Mouse (Mus musculus) embryonic facial prominence, embryonic 13.5 days (tissue): ENCODE measurements at regions not wholly inside any gene's neighbourhood (a gene's known extent, or its start where the extent isn't known, plus 50 kb on each side); places are given as distances from the start of the nearest gene placed in this dataset.

Experiments used
- ATAC-seq: fragments of 200-750 bp; cut with Nextera tagmentation; 2 replicates; pipeline ENCODE4 v1.8.0; 2017; ENCODE audit warnings: low read depth; ENCODE audit not compliant: insufficient number of reproducible peaks, insufficient read depth, low FRiP score, low TSS enrichment
- H3K27ac ChIP-seq: fragments of 300-500 bp; sonication (generic); 2 replicates; pipeline ENCODE4 v1.5.1; 2015; ENCODE audit warnings: moderate library complexity, mild to moderate bottlenecking, inconsistent platforms
- H3K27me3 ChIP-seq: fragments of 300-500 bp; sonication (generic); 2 replicates; pipeline ENCODE4 v1.6.1; 2015; ENCODE audit warnings: mild to moderate bottlenecking, inconsistent platforms
- H3K36me3 ChIP-seq: fragments of 300-500 bp; sonication (generic); 2 replicates; pipeline ENCODE4 v1.6.1; 2015; ENCODE audit warnings: mild to moderate bottlenecking, inconsistent platforms
- H3K4me1 ChIP-seq: fragments of 300-500 bp; sonication (generic); 2 replicates; pipeline ENCODE4 v1.6.1; 2015; ENCODE audit warnings: inconsistent platforms
- H3K4me2 ChIP-seq: fragments of 300-500 bp; sonication (generic); 2 replicates; pipeline ENCODE4 v1.6.1; 2015; ENCODE audit warnings: moderate library complexity, mild to moderate bottlenecking, inconsistent platforms
- H3K4me3 ChIP-seq: fragments of 300-500 bp; sonication (generic); 2 replicates; pipeline ENCODE4 v1.5.1; 2015; ENCODE audit warnings: mild to moderate bottlenecking, inconsistent platforms
- H3K9ac ChIP-seq: fragments of 300-500 bp; sonication (generic); 2 replicates; pipeline ENCODE4 v1.6.1; 2015; ENCODE audit warnings: mild to moderate bottlenecking, inconsistent platforms
- H3K9me3 ChIP-seq: fragments of 300-500 bp; sonication (generic); 2 replicates; pipeline ENCODE4 v1.6.1; 2016; ENCODE audit warnings: inconsistent platforms
- WGBS: fragments of 180-500 bp; shearing (Covaris S2); methylation state at CpG from one replicate; pipeline ENCODE4 v1.1.7; 2015; ENCODE audit warnings: mixed read lengths; 5-methylcytosine and 5-hydroxymethylcytosine counted together

- Histone ChIP-seq H3K27ac (no peak overlapping the region), H3K27me3 (no peaks in the 10 kb centered on the region), H3K9ac (no peak overlapping the region), H3K4me3 (no peak overlapping the region), H3K4me1 (no peaks in the 10 kb centered on the region), H3K9me3 (no peaks in the 10 kb centered on the region), H3K36me3 (no peaks in the 10 kb centered on the region), H3K4me2 (no peak overlapping the region)
- 70% methylated on average over 3 of the region's 3 CpGs for WGBS
- ATAC-seq = no peak
Observed at GRCm38 (mm10) chr1:129078274-129078673, 194.8 kb upstream of the Thsd7b start.

GRCm38 (mm10) chr1:129057182-129057581 is 215.9 kb upstream of the Thsd7b start:
- Histone ChIP-seq H3K36me3 (no peaks in the 10 kb centered on the region), H3K4me3 (no peak overlapping the region), H3K4me2 (no peak overlapping the region), H3K9me3 (no peaks in the 10 kb centered on the region), H3K9ac (no peak overlapping the region), H3K27ac (no peak overlapping the region), H3K4me1 (no peaks in the 10 kb centered on the region), H3K27me3 (no peaks in the 10 kb centered on the region)
- WGBS = 83% methylated on average over 6 of the region's 6 CpGs
- no peak for ATAC-seq

- no peaks in the 10 kb centered on the region for H3K36me3 ChIP-seq
- no peaks in the 10 kb centered on the region for H3K27me3 ChIP-seq
- no peaks in the 10 kb centered on the region for H3K4me1 ChIP-seq
- H3K27ac ChIP-seq = no peak overlapping the region
- H3K9me3 ChIP-seq = no peaks in the 10 kb centered on the region
- no peak overlapping the region for H3K9ac ChIP-seq
- H3K4me2 ChIP-seq = no peak overlapping the region
- no peak overlapping the region for H3K4me3 ChIP-seq
- no peak for ATAC-seq
Observed at GRCm38 (mm10) chr1:129055252-129055651, 217.8 kb upstream of the Thsd7b start.

GRCm38 (mm10) chr1:129033707-129034106 is 239.4 kb upstream of the Thsd7b start:
- Histone ChIP-seq H3K4me1 (no peaks in the 10 kb centered on the region), H3K4me3 (no peak overlapping the region), H3K36me3 (no peaks in the 10 kb centered on the region), H3K9ac (no peak overlapping the region), H3K27me3 (no peaks in the 10 kb centered on the region), H3K4me2 (no peak overlapping the region), H3K9me3 (no peaks in the 10 kb centered on the region), H3K27ac (no peak overlapping the region)
- ATAC-seq = no peak
- 70% methylated on average over 5 of the region's 5 CpGs for WGBS

GRCm38 (mm10) chr1:129005899-129006298 is 267.2 kb upstream of the Thsd7b start:
- no peak for ATAC-seq
- Histone ChIP-seq H3K27me3 (no peaks in the 10 kb centered on the region), H3K9me3 (no peaks in the 10 kb centered on the region), H3K9ac (no peak overlapping the region), H3K36me3 (no peaks in the 10 kb centered on the region), H3K4me3 (no peak overlapping the region), H3K4me2 (no peak overlapping the region), H3K27ac (no peak overlapping the region), H3K4me1 (no peaks in the 10 kb centered on the region)
- WGBS = 76% methylated on average over 1 of the region's 1 CpGs

GRCm38 (mm10) chr1:129002286-129002685 is 270.8 kb upstream of the Thsd7b start:
- no peak for ATAC-seq
- no peak overlapping the region for H3K9ac ChIP-seq
- no peak overlapping the region for H3K27ac ChIP-seq
- H3K4me2 ChIP-seq = no peak overlapping the region
- H3K4me3 ChIP-seq = no peak overlapping the region
- H3K4me1 ChIP-seq = no peaks in the 10 kb centered on the region
- H3K27me3 ChIP-seq = no peaks in the 10 kb centered on the region
- no peaks in the 10 kb centered on the region for H3K9me3 ChIP-seq
- WGBS = 76% methylated on average over 2 of the region's 2 CpGs
- no peaks in the 10 kb centered on the region for H3K36me3 ChIP-seq

GRCm38 (mm10) chr1:129001766-129002165 is 271.3 kb upstream of the Thsd7b start:
- no peaks in the 10 kb centered on the region for H3K36me3 ChIP-seq
- H3K27me3 ChIP-seq = no peaks in the 10 kb centered on the region
- no peak overlapping the region for H3K4me2 ChIP-seq
- ATAC-seq = no peak
- H3K9ac ChIP-seq = no peak overlapping the region
- no peaks in the 10 kb centered on the region for H3K4me1 ChIP-seq
- H3K4me3 ChIP-seq = no peak overlapping the region
- H3K27ac ChIP-seq = no peak overlapping the region
- H3K9me3 ChIP-seq = no peaks in the 10 kb centered on the region

GRCm38 (mm10) chr1:128999741-129000517 is 273.2 kb upstream of the Thsd7b start:
- H3K9ac ChIP-seq = no peak overlapping the region
- no peaks in the 10 kb centered on the region for H3K4me1 ChIP-seq
- no peaks in the 10 kb centered on the region for H3K36me3 ChIP-seq
- no peaks in the 10 kb centered on the region for H3K27me3 ChIP-seq
- H3K27ac ChIP-seq = no peak overlapping the region
- H3K4me2 ChIP-seq = no peak overlapping the region
- no peaks in the 10 kb centered on the region for H3K9me3 ChIP-seq
- ATAC-seq = 0 out of 2 replicates have a peak, but pooled peaks have one; percentile 32
- WGBS = 62% methylated on average over 5 of the region's 5 CpGs
- H3K4me3 ChIP-seq = no peak overlapping the region

GRCm38 (mm10) chr1:128994655-128995054 is 278.4 kb upstream of the Thsd7b start:
- Histone ChIP-seq H3K4me1 (peaks cover 7% of the 10 kb centered on the region; the same call in 1 of the 2 replicates), H3K36me3 (no peaks in the 10 kb centered on the region), H3K4me2 (no peak overlapping the region), H3K4me3 (no peak overlapping the region), H3K27me3 (no peaks in the 10 kb centered on the region), H3K27ac (no peak overlapping the region), H3K9me3 (no peaks in the 10 kb centered on the region), H3K9ac (no peak overlapping the region)
- ATAC-seq = no peak
- WGBS = 66% methylated on average over 6 of the region's 6 CpGs

- H3K9me3 ChIP-seq = no peaks in the 10 kb centered on the region
- peaks cover 5% of the 10 kb centered on the region; the same call in 1 of the 2 replicates for H3K4me1 ChIP-seq
- no peak overlapping the region for H3K27ac ChIP-seq
- ATAC-seq = no peak
- WGBS = 63% methylated on average over 2 of the region's 2 CpGs
- H3K27me3 ChIP-seq = no peaks in the 10 kb centered on the region
- H3K4me2 ChIP-seq = no peak overlapping the region
- no peaks in the 10 kb centered on the region for H3K36me3 ChIP-seq
- H3K9ac ChIP-seq = no peak overlapping the region
- H3K4me3 ChIP-seq = no peak overlapping the region
Observed at GRCm38 (mm10) chr1:128983411-128983810, 289.7 kb upstream of the Thsd7b start.

GRCm38 (mm10) chr1:128975586-128975985 is 297.5 kb upstream of the Thsd7b start:
- Histone ChIP-seq H3K36me3 (no peaks in the 10 kb centered on the region), H3K27ac (no peak overlapping the region), H3K27me3 (no peaks in the 10 kb centered on the region), H3K4me2 (no peak overlapping the region), H3K4me1 (no peaks in the 10 kb centered on the region), H3K9me3 (no peaks in the 10 kb centered on the region), H3K4me3 (no peak overlapping the region), H3K9ac (no peak overlapping the region)
- 89% methylated on average over 1 of the region's 1 CpGs for WGBS
- ATAC-seq = no peak

- Histone ChIP-seq H3K27ac (no peak overlapping the region), H3K27me3 (no peaks in the 10 kb centered on the region), H3K9ac (no peak overlapping the region), H3K4me3 (no peak overlapping the region), H3K36me3 (no peaks in the 10 kb centered on the region), H3K4me1 (no peaks in the 10 kb centered on the region), H3K4me2 (no peak overlapping the region), H3K9me3 (no peaks in the 10 kb centered on the region)
- ATAC-seq = no peak
- 38% methylated on average over 2 of the region's 2 CpGs for whole genome bisulfite sequencing
Observed at GRCm38 (mm10) chr1:128951436-128951835, 321.7 kb upstream of the Thsd7b start.
